Mouse (Mus musculus) B cell, adult 2 months (primary cell): ENCODE data around the gene Ptprg.
"Not testable (repeated sequence)": the region's sequence is repeated elsewhere in the genome, so short reads cannot be mapped to it uniquely, and the experiment has no call there.

Experiments
- DNase-seq, 2 experiments: peaks; one replicate each; pipeline ENCODE4 v3.0.0; 2022

Ptprg gene

GRCm38 (mm10) chr14:11902794-11903193 is 349.5 kb downstream of the Ptprg start:
- no peak for DNase-seq

- DNase-seq = no peak
Measured at GRCm38 (mm10) chr14:11906130-11906675, 352.9 kb downstream of the Ptprg start.

DNA sequence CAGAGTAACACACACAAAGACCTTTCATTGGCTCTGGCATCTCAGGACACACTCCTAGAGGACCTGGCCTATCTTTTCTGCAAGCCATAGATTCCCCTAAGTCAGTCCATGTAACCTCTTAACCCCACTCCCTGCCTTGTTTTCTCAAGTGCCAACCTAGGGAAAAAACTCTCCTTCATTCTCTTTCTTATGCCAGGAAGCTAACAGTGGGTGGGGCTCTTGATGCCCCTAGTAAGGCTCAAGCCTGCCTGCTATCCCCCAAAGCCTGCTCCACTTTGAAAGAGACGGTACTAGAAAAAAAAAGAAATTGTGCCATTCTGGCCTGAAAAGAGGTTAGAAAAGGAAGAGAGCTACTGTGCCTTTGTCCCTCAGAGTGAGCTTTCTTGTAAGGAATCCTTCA is 358.9 kb downstream of the Ptprg start:
- DNase-seq = no peak

DNA sequence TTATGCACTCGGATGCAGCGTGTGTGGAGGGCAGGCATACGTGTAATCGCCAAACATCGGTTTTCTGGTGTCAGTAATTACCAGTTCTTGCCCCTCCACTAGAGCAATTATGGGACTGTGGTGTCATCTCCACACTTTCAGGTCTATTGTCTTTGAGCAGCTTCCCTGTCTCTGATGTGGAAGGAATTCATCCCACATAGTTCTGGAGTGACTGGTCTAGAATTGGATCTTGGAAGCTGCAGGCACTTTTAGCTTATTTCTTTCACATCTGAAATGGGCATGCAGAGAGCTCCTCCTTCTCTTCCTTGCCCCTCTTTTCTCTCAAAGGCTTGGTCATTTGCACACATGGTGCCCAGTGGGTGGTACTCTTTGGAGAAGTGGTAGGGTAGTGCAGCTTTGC is 363.9 kb downstream of the Ptprg start:
- DNase-seq = no peak

- DNase-seq = no peak
Measured at GRCm38 (mm10) chr14:11928545-11928944, 375.2 kb downstream of the Ptprg start.

- DNase-seq = no peak
Measured at GRCm38 (mm10) chr14:11932517-11932916, 379.2 kb downstream of the Ptprg start.

GRCm38 (mm10) chr14:11934556-11934955 is 381.2 kb downstream of the Ptprg start:
- DNase-seq = no peak

DNA sequence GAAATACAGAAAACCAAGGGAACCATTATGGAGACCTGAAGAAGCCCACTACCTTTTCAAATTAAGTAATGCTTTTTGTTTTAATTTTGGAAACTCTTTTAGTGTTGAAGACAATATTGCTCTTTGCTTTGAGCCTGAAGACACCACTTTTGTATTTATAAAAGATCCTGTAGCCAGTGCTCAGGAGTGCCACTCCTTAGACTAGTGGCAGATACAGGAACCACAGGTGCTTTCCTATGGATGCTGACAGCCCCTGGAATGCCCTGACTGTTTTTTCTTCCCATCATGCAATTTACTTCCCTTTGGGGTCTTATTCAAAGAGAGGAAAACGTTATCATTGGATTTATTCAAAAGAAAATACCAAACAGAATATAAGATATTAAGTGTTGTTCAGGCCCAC is 381.9 kb downstream of the Ptprg start:
- no peak for DNase-seq

DNA sequence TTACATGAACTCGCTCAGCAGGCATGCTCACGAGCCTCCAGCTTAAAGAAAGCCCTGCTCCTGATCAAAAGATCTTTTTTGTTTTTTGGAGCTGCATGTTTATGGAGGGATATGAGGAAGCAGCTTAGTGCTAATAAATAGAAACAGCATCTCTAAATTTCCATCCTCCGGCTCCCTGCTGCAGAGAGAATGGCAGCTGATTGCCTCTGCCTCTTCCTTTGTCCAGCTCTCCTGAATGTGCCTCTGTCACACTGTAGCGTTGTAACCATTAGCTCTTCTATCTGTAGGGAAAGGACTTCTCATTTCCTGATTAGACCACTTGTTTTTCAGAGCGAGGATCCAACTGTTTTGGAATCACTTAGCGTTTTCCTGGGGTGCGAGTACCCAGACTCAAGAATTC is 382.4 kb downstream of the Ptprg start:
- no peak for DNase-seq

DNA sequence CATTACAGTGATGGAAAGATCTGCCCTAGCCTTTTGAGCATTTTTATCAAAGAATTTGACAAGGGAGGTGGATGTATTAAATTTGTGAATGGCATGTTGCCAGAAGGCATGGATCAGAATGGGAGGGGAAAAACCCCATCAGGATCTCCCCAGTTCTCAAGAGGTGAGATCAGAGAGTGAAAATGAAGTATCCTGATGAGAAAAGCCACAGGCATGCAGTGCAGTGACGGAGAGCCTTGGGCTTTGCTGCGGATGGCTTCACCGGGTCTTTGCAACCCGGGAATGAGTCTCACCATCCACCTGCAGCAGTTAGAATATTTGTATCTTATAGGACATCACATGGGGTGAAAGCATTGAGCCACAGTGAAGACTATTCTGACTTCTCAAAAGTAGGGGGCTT is 385.6 kb downstream of the Ptprg start:
- DNase-seq = no peak

- DNase-seq = no peak
Measured at GRCm38 (mm10) chr14:11941989-11942514, 388.7 kb downstream of the Ptprg start.

DNA sequence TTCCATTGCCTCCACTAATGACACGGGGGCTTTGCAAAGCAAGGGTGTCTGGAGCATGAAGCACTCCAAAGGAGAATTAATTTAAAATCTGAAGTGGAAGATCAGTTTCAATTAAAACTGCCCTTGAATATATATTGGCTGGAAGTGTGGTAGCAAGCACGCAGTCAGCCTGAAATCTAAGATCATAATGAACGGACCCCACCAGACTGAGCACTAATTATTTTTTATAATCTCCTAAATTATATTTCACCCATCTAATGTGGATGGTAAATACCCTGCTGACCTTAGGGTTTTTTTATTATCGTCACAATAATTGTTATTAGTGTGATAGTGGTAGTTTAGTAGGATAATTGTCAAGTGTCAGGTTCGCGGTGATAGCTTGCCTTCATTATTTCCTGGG is 397.0 kb downstream of the Ptprg start:
- DNase-seq = no peak

GRCm38 (mm10) chr14:11955020-11955882 is 401.9 kb downstream of the Ptprg start:
- DNase-seq = no peak

GRCm38 (mm10) chr14:11960269-11961121 is 407.2 kb downstream of the Ptprg start:
- DNase-seq = no peak

DNA sequence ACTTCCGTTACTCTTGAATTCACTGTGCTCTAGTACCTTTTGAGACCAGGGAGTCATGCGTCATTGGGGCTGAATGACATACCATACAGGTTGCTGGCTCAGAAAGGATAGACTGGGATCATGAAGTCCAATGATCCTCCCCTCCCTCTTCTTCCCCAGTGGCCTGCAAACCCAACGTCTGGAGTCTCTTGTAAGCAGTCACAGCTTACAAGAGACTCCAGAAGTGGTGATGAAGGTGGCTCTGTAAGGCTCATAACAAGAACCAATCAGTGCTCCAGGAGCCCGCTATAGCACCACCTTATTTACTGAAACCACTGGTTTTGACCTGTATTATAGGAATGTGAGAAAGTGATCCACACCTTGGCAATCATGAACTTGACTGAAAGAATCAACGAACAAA is 408.8 kb downstream of the Ptprg start:
- no peak for DNase-seq

DNA sequence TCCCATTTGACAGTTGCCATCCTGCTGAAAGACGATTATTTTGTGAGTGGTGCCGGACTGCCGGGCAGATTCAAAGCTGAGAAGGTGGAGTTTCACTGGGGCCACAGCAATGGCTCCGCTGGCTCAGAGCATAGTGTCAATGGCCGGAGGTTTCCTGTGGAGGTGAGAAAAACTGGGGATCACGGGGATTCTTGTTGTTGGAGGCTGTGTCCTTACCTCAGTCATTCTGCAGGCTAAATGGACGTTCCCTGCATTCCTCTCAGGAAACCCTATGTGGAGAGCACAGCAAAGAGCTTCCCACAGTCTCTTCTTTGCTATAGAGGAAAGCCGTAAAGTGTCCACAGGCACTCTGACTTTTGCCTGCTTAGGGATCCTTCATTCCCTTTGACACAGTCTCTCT is 409.2 kb downstream of the Ptprg start:
- no peak for DNase-seq

DNA sequence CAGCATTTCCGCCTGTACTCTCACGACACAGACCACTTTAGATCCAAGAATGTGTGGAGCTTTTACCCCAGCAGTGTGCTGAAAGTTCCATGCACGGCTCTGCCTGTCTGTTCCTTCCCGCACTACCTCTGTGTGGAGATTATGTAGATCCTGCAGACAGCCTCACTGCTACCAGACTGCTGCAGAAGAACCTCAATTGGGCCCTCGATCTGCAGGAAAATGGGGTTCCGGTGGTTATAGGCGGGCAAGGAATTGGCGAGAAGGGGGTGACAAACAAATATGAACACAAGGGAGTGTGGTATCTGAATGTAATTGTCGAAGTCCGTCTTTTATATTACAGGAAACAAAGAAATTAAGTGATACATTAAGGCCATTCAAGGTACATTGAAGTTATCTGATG is 410.5 kb downstream of the Ptprg start:
- DNase-seq = no peak

DNA sequence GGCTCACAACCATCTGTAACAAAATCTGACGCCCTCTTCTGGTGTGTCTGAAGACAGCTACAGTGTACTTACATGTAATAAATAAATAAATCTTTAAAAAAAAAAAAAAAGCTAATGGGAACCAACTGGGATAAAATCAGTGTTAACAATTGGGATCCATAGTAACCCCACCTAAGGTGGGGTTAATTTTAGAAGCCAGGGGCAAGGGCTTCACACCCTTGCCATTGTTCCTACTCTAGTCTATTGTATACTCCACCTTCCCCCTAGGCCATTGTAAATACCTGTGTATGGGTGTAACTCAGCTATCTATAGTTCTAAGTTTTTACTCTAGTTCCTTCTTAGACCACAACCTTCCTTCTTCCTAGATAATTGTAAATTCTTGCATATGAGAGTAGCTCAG is 411.0 kb downstream of the Ptprg start:
- DNase-seq = not testable (repeated sequence)

DNA sequence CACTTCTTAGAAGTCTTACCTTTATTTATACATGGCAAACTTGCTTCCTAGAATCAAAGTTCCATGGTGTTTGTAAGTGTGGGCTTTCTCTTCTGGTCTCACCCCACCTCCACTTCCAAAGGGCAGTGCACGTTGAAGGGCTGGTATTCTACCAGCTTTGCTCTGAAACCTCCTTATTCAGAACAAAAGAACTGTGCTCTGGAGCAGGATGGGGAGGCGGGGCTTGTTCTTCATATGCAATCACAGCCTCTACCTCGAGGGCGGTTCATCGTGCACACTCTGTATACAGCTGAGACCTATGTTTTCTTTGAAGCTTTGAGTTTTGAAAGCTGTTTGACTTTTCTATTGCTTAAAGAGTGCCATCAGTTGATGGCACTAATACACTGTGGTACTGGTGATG is 412.5 kb downstream of the Ptprg start:
- no peak for DNase-seq

DNA sequence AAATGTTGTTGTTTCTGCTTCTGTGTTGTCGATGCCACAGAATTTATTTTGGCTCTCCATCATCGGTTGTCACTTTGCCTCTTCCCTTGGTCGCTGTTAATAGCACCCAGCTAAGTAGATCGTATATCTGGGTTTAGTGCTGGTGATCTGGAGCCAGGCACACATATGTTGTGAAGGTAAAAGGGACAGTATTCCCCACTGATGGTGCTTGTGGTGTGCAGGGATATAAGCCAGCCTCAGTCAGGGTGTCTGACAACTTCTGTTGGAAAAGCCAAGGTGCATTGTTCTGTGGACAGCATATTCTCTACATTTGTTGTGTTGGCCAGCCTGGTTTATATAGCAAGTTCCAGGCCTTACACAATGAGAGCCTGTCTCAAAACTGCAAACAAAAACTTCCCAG is 428.4 kb downstream of the Ptprg start:
- no peak for DNase-seq

DNA sequence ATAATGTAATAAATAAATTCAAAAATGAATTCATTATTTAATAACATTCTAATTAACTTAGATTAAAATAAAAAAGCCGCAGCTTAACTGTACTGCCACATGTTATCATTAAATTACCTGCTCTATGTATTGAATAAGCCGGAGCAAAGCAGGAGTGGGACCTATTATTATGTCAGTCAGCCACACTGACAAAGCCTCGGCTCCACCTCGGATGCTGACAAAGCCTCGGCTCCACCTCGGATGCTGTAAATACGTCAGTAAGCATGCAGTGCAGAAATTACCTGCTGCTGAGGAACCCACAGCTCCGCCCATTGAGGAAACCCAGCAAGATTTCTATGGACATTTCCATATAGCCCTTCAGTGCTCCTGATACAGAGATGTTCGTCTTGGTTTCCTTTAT is 429.7 kb downstream of the Ptprg start:
- no peak for DNase-seq

DNA sequence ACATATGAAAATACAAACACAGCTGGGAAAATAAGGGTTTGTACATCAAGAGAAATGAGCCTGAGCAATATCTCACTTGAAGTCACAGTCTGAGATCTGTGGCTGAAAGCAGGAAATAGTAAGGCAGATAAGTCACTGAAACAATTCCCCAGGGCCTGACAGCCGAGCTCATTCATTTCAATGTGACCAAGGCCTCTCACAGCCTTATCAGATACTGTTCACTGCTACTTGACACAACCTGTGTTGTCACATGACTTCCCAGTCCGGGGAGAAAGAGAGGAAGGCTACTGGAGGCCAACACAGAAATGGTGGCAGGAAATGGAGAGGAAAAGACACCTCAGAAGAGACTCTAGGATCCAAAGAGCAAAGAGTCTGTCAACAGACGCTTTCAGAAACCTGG is 430.8 kb downstream of the Ptprg start:
- no peak for DNase-seq

DNA sequence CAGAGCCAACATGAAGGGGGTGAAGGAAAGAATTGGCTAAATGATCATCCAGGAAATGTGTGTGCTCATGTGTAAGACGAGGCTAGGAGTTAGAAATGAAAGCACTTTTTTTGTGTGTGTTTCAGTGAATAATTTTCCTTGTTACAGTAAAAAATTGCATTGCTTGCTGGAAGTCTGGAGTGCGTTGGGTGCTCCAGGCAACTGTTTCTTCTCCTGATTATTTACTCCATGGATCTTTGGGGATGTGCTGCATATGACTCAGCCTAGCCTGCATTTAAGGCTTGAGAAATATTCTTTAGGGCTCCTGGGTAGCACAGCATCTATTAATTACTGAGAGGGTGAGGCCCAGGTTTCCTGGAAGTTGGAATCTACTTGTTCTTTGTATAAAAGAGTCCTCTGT is 435.6 kb downstream of the Ptprg start:
- no peak for DNase-seq

GRCm38 (mm10) chr14:11991151-11991550 is 437.8 kb downstream of the Ptprg start:
- DNase-seq = no peak
